Mouse (Mus musculus) lung, embryonic 14.5 days (tissue): Measurements from ENCODE around the gene Olfr518. TPM values are rescaled to one million over a fixed set of nuclear protein-coding genes. Genes with fewer than 3 reads are reported as not detected.
A peak's percentile ranks its signal among the peaks of the same experiment; 100 is the strongest.

Source experiments
- ATAC-seq: fragments of 200-750 bp; cut with Nextera tagmentation; 2 replicates; pipeline ENCODE4 v1.8.0; 2017; ENCODE audit warnings: mild to moderate bottlenecking, moderate TSS enrichment, moderate library complexity; ENCODE audit not compliant: insufficient read depth
- DNase-seq: peaks from one replicate; pipeline ENCODE4 v3.0.0-alpha.2; 2015
- H3K27ac ChIP-seq: fragments of 300-500 bp; sonication (generic); 2 replicates; pipeline ENCODE4 v1.5.1; 2014; ENCODE audit warnings: low read depth, mild to moderate bottlenecking, moderate library complexity
- H3K27me3 ChIP-seq: fragments of 300-500 bp; sonication (generic); 2 replicates; pipeline ENCODE4 v1.6.1; 2014; ENCODE audit warnings: low read length, control low read depth; ENCODE audit not compliant: insufficient read depth
- H3K36me3 ChIP-seq: fragments of 300-500 bp; sonication (generic); 2 replicates; pipeline ENCODE4 v1.6.1; 2014; ENCODE audit warnings: control low read depth; ENCODE audit not compliant: insufficient read depth
- H3K4me1 ChIP-seq: fragments of 300-500 bp; sonication (generic); 2 replicates; pipeline ENCODE4 v1.6.1; 2014; ENCODE audit warnings: antibody characterized with exemption, control low read depth; ENCODE audit not compliant: insufficient read depth
- H3K4me2 ChIP-seq: fragments of 300-500 bp; sonication (generic); 2 replicates; pipeline ENCODE4 v1.6.1; 2014; ENCODE audit warnings: mild to moderate bottlenecking
- H3K4me3 ChIP-seq: fragments of 300-500 bp; sonication (generic); 2 replicates; pipeline ENCODE4 v1.5.1; 2014; ENCODE audit warnings: low read depth, low read length
- H3K9ac ChIP-seq: fragments of 300-500 bp; sonication (generic); 2 replicates; pipeline ENCODE4 v1.6.1; 2014
- H3K9me3 ChIP-seq: fragments of 300-500 bp; sonication (generic); 2 replicates; pipeline ENCODE4 v1.6.1; 2016; ENCODE audit warnings: low read depth, low read length, control low read depth
- CTCF ChIP-seq: IDR thresholded peaks from 2 replicates; pipeline ENCODE4 v1.5.1; 2016; ENCODE audit warnings: antibody characterized with exemption, low read depth
- WGBS: fragments of 180-500 bp; shearing (Covaris S2); extraction: QIAGEN DNeasy Blood & Tissue Kit; methylation state at CpG from one replicate; pipeline ENCODE4 v1.1.7; 2014; 5-methylcytosine and 5-hydroxymethylcytosine counted together
- polyA plus RNA-seq: library from polyadenylated mRNA; unstranded; fragments of >200 nt; fragmentation: Nextera tagmentation; extraction: Ambion mirVana; gene quantifications from 2 replicates; pipeline ENCODE4 v1.2.1, GENCODE M21; 2014

Gene Olfr518
- not detected in 2 replicates for polyA plus RNA-seq

DNA sequence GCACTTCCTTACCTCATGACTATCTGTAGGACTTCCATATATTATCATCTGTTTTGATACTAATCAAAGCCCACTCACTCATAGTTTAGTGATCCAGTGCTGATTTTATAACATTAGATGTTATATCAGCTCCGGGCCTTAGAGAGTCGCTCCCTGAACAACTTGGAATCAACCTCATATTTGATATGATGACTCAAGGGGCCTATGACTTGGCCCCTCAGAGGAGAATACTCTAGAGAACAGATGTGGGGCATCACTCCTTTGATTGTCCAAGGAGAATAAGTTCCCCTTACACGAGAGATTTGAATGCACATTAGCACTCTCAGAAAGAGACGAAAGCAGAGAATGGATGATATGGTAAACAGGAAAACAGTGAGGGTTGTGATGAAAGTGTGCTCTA is at the start of gene Olfr518:
Gene Olfr518, minus strand, starts transcription at position 101 of the 400 bp plus-strand sequence.
- Histone ChIP-seq H3K4me3 (no peak within 1 kb of the TSS), H3K27ac (no peak within 1 kb of the TSS), H3K4me2 (no peak within 1 kb of the TSS), H3K4me1 (no peaks in the 10 kb centered on the region), H3K36me3 (no peaks in the 10 kb centered on the region), H3K9me3 (no peaks in the 10 kb centered on the region), H3K9ac (no peak within 1 kb of the TSS), H3K27me3 (no peaks in the 10 kb centered on the region)
- DNase-seq, result no peak
- no peak for ATAC-seq
- WGBS, result 73% methylated on average over 4 of the region's 4 CpGs
- TF ChIP-seq CTCF, result no peak

DNA sequence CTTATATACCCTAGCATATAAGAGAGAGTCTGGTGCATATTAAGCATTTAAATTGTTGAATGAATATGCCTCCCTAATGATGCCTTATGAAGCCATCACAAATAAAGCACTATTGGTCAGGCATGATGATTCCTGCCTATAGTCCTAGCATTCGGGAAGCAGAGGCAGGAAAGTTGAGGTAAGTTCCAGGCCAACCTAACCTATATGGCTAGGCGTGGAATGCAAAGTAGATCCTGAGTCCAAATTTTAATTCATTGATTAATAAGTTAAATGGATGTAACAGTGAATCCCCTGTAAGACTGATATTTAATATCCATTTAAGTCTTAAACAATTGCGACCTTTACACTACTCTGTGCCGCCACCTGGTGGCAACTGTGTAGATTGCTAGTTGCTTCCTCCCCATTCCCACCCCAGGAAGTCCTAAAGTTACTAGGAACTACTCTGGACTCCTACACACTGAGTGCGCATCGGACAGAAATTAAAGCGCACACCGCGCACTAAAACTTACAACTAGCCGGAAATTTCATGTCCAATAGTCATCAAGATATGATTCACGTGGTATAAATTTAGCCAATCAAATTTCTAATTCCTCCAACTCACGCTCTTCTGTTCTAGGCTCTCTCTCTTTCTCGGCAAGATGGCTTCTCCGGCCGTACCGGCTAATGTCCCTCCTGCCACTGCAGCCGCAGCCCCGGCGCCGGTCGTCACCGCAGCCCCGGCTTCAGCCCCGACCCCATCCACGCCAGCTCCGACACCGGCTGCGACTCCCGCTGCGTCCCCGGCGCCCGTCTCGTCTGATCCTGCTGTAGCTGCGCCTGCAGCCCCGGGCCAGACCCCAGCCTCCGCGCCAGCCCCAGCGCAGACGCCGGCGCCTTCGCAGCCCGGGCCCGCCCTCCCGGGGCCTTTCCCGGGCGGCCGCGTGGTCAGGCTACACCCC is 49.3 kb upstream of the Olfr518 start, which contains the start of gene Eif3f:
Gene Eif3f, plus strand, starts transcription at position 624 of the 938 bp plus-strand sequence.
- peak within 1 kb of the TSS; percentile 97 for H3K4me3 ChIP-seq
- WGBS, result 2% methylated on average over 50 of the region's 50 CpGs
- peak within 1 kb of the TSS; percentile 69; the same call in 1 of the 2 replicates for H3K27ac ChIP-seq
- peak; percentile 99 for DNase-seq
- H3K9me3 ChIP-seq, result no peaks in the 10 kb centered on the region
- peak within 1 kb of the TSS; percentile 91 for H3K4me2 ChIP-seq
- ATAC-seq, result peak; percentile 98
- H3K36me3 ChIP-seq, result peaks cover 24% of the 10 kb centered on the region
- H3K9ac ChIP-seq, result peak within 1 kb of the TSS; percentile 96
- peak; percentile 88 for TF ChIP-seq CTCF
- H3K27me3 ChIP-seq, result no peaks in the 10 kb centered on the region
- H3K4me1 ChIP-seq, result no peaks in the 10 kb centered on the region

DNA sequence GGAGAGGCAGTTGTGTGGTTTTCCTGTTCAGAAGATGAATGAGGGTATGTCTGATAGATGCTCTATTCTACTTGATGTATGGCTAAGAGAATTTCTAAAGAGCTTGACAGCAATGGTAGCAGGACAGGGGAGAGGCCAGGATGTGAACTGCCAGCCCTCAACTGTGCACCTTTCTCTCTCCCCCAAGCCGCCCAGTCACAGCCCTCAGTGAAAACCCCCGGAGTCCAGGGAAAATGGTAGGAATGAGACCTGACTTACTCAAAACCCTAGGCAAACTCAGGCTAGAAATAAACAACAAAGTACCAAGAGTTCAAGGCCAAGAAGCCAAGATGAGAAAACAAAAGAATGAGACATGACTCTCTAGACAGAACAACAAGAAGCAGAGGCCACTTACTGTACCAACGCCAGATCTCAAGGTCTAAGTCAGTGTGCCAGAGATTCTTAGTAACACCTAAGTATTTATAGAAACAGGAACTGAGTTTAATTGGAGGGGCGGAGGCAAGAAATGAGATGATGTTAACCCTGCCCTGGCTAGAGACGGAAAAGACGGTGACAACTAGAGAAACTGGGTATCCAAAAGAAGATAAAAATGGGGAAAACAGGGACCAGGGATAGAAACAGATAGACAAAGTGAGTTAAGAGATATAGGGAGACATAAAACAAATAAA is 45.1 kb upstream of the Olfr518 start, which contains the start of gene Nlrp10:
Gene Nlrp10, minus strand, starts transcription at position 453 of the 668 bp plus-strand sequence.
- DNase-seq, result no peak

DNA sequence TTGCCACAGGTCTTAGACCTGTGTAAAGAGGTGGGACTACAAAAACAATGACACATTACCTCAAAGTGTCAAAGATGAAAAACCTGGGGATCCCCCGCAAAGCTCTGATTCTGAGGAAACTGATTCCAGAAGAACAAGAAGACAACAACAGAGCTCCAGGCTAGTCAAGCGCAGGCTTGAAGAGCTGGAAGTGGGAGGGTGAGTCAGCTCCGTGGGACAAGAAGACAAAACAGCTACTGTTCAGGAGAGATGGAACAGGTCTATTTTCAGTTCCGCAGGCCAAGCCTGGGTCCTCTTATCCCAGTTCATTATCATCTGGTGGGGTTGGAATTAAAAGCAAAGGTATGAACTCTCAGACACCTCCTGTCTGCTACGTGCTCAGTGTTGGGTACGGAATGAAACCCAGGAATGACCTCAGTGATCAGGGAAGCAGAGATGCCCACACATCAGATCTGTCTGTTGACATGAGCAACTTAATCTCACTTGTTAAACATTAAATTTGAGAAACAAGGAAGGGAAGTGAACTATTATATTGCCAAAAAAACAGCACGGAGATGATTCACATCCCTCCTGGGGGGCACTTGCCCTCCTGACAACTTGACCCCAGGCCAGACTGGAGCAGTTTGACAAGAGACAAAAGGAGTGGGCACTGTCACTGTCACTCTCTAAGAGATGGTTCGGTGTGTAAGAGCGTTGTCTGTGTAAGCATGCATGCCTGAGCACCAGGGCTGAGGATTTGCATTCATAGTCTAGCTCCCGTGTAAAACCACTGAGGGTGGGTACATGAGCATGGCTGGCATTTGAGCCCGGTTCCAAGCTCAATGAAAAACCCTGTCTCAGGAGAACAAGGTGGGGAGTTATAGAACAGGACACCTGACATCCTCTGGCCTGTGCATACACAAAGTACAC is 43.7 kb upstream of the Olfr518 start:
- no peak for TF ChIP-seq CTCF
- Histone ChIP-seq H3K4me1 (no peaks in the 10 kb centered on the region), H3K27ac (no peak overlapping the region), H3K9me3 (no peaks in the 10 kb centered on the region), H3K4me2 (no peak overlapping the region), H3K36me3 (no peaks in the 10 kb centered on the region), H3K27me3 (no peaks in the 10 kb centered on the region), H3K9ac (no peak overlapping the region), H3K4me3 (no peak overlapping the region)
- no peak for ATAC-seq
- no peak for DNase-seq
- 75% methylated on average over 11 of the region's 11 CpGs for WGBS

More for the DNA sequence above, 45.1 kb upstream of the Olfr518 start, which contains the start of gene Nlrp10:
- WGBS, result 51% methylated on average over 6 of the region's 6 CpGs
- ATAC-seq, result no peak
- H3K27ac ChIP-seq, result no peak within 1 kb of the TSS
- H3K4me3 ChIP-seq, result no peak within 1 kb of the TSS
- TF ChIP-seq CTCF, result no peak
- no peaks in the 10 kb centered on the region for H3K36me3 ChIP-seq
- H3K9ac ChIP-seq, result no peak within 1 kb of the TSS
- H3K27me3 ChIP-seq, result no peaks in the 10 kb centered on the region
- no peaks in the 10 kb centered on the region for H3K4me1 ChIP-seq
- H3K4me2 ChIP-seq, result no peak within 1 kb of the TSS
- H3K9me3 ChIP-seq, result no peaks in the 10 kb centered on the region

DNA sequence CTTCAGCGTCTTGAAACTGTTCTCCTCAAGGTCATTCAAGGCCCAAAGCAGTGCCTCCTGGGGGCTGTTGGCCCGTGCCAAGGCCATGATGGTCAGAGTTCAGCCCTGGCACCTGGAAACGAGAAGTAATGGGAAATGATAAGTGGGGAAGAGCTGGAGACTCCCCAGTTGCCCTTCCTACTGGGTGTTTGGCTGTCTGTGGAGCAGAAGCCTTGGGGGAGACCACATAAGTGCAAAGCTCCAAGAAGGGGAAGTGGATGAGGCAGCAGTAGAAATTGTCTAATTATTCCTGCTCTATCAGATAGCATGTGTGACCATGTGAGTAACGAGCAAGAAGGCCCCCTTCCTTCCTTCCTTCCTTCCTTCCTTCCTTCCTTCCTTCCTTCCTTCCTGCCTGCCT is 42.2 kb upstream of the Olfr518 start:
- Histone ChIP-seq H3K4me3 (no peak overlapping the region), H3K27me3 (no peaks in the 10 kb centered on the region), H3K9ac (no peak overlapping the region), H3K27ac (no peak overlapping the region), H3K36me3 (no peaks in the 10 kb centered on the region), H3K4me1 (no peaks in the 10 kb centered on the region), H3K9me3 (no peaks in the 10 kb centered on the region), H3K4me2 (no peak overlapping the region)
- TF ChIP-seq CTCF, result no peak
- DNase-seq (no peak), ATAC-seq (no peak)
- WGBS, result 64% methylated on average over 4 of the region's 4 CpGs

DNA sequence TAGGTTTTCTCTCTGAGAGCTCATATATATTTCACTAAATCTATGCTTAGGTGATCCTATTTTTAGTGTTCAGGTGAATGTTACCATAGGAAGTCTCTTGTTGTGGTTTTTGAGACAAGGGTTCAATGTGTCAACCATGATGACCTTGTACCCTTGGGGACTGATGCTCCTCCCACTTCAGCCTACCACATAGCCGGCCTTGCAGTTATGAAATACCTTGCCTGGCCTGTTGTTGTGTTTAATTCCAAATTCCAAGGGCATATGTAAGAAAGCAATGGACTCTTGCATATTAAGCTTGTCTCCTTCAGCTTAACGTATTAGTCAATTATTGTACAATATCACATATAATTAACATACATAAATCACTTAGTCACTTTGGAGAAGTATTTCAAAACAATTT is 19.2 kb upstream of the Olfr518 start:
- 74% methylated on average over 2 of the region's 2 CpGs for WGBS
- no peaks in the 10 kb centered on the region for H3K9me3 ChIP-seq
- no peak for TF ChIP-seq CTCF
- no peak overlapping the region for H3K9ac ChIP-seq
- no peak for DNase-seq
- no peaks in the 10 kb centered on the region for H3K4me1 ChIP-seq
- H3K36me3 ChIP-seq, result no peaks in the 10 kb centered on the region
- H3K27me3 ChIP-seq, result no peaks in the 10 kb centered on the region
- no peak overlapping the region for H3K4me3 ChIP-seq
- H3K4me2 ChIP-seq, result no peak overlapping the region
- ATAC-seq, result no peak
- H3K27ac ChIP-seq, result no peak overlapping the region
